Mouse (Mus musculus): ENCODE data around the gene Dgkb. TPM values are rescaled to one million over a fixed set of nuclear protein-coding genes. Genes with fewer than 3 reads are reported as not detected.

Dgkb gene
- polyA plus RNA-seq, 1 experiment from 2014 or later, result 0.12 TPM

- Histone ChIP-seq H3K27me3 (ENCODE audit: control insufficient read depth, insufficient read depth, low read length) (no peaks in the 10 kb centered on the region), H3K36me3 (ENCODE audit: control insufficient read depth, insufficient read depth, low read length) (no peaks in the 10 kb centered on the region), H3K9ac (ENCODE audit: low read length) (no peak overlapping the region), H3K4me2 (ENCODE audit: low read depth, severe bottlenecking) (no peak overlapping the region), H3K4me3 (ENCODE audit: low read depth, low read length) (no peak overlapping the region), H3K27ac (replicated peaks; ENCODE audit: low read depth, low read length) (no peak overlapping the region), H3K9me3 (ENCODE audit: control insufficient read depth, low read length) (no peaks in the 10 kb centered on the region), H3K4me1 (ENCODE audit: control insufficient read depth, insufficient read depth, low read length) (no peaks in the 10 kb centered on the region)
- no peak for DNase-seq (ENCODE audit: low spot score)
- WGBS, result 27% methylated on average over 2 of the region's 2 CpGs
- ATAC-seq (ENCODE audit: insufficient number of reproducible peaks, low FRiP score, low TSS enrichment, low read depth), result no peak
Observed at GRCm38 (mm10) chr12:37978498-37979187, 161.1 kb downstream of the Dgkb start.

- H3K4me1 ChIP-seq (ENCODE audit: control insufficient read depth, insufficient read depth, low read length), result no peaks in the 10 kb centered on the region
- H3K9ac ChIP-seq (ENCODE audit: low read length), result no peak overlapping the region
- 71% methylated on average over 1 of the region's 1 CpGs for WGBS
- H3K27ac ChIP-seq (replicated peaks; ENCODE audit: low read depth, low read length), result no peak overlapping the region
- H3K4me3 ChIP-seq (ENCODE audit: low read depth, low read length), result no peak overlapping the region
- no peak overlapping the region for H3K4me2 ChIP-seq (ENCODE audit: low read depth, severe bottlenecking)
- no peaks in the 10 kb centered on the region for H3K9me3 ChIP-seq (ENCODE audit: control insufficient read depth, low read length)
- ATAC-seq (ENCODE audit: insufficient number of reproducible peaks, low FRiP score, low TSS enrichment, low read depth), result no peak
- H3K36me3 ChIP-seq (ENCODE audit: control insufficient read depth, insufficient read depth, low read length), result no peaks in the 10 kb centered on the region
- H3K27me3 ChIP-seq (ENCODE audit: control insufficient read depth, insufficient read depth, low read length), result no peaks in the 10 kb centered on the region
- DNase-seq (ENCODE audit: low spot score), result no peak
Observed at GRCm38 (mm10) chr12:37985352-37985751, 167.8 kb downstream of the Dgkb start.

- ATAC-seq (ENCODE audit: insufficient number of reproducible peaks, low FRiP score, low TSS enrichment, low read depth), result no peak
- WGBS, result 82% methylated on average over 1 of the region's 1 CpGs
- Histone ChIP-seq H3K4me3 (ENCODE audit: low read depth, low read length) (no peak overlapping the region), H3K27me3 (ENCODE audit: control insufficient read depth, insufficient read depth, low read length) (no peaks in the 10 kb centered on the region), H3K4me2 (ENCODE audit: low read depth, severe bottlenecking) (no peak overlapping the region), H3K36me3 (ENCODE audit: control insufficient read depth, insufficient read depth, low read length) (no peaks in the 10 kb centered on the region), H3K9ac (ENCODE audit: low read length) (no peak overlapping the region), H3K9me3 (ENCODE audit: control insufficient read depth, low read length) (no peaks in the 10 kb centered on the region), H3K4me1 (ENCODE audit: control insufficient read depth, insufficient read depth, low read length) (no peaks in the 10 kb centered on the region), H3K27ac (replicated peaks; ENCODE audit: low read depth, low read length) (no peak overlapping the region)
- no peak for DNase-seq (ENCODE audit: low spot score)
Observed at GRCm38 (mm10) chr12:37988066-37988591, 170.6 kb downstream of the Dgkb start.

- ATAC-seq (ENCODE audit: insufficient number of reproducible peaks, low FRiP score, low TSS enrichment, low read depth) (no peak), DNase-seq (ENCODE audit: low spot score) (no peak)
- WGBS, result 91% methylated on average over 1 of the region's 1 CpGs
- Histone ChIP-seq H3K9me3 (ENCODE audit: control insufficient read depth, low read length) (no peaks in the 10 kb centered on the region), H3K4me2 (ENCODE audit: low read depth, severe bottlenecking) (no peak overlapping the region), H3K4me1 (ENCODE audit: control insufficient read depth, insufficient read depth, low read length) (no peaks in the 10 kb centered on the region), H3K4me3 (ENCODE audit: low read depth, low read length) (no peak overlapping the region), H3K27ac (replicated peaks; ENCODE audit: low read depth, low read length) (no peak overlapping the region), H3K9ac (ENCODE audit: low read length) (no peak overlapping the region), H3K36me3 (ENCODE audit: control insufficient read depth, insufficient read depth, low read length) (no peaks in the 10 kb centered on the region), H3K27me3 (ENCODE audit: control insufficient read depth, insufficient read depth, low read length) (no peaks in the 10 kb centered on the region)
Observed at GRCm38 (mm10) chr12:37993221-37993620, 175.7 kb downstream of the Dgkb start.

- Histone ChIP-seq H3K9ac (ENCODE audit: low read length) (no peak overlapping the region), H3K27ac (replicated peaks; ENCODE audit: low read depth, low read length) (no peak overlapping the region), H3K4me3 (ENCODE audit: low read depth, low read length) (no peak overlapping the region), H3K27me3 (ENCODE audit: control insufficient read depth, insufficient read depth, low read length) (no peaks in the 10 kb centered on the region), H3K9me3 (ENCODE audit: control insufficient read depth, low read length) (no peaks in the 10 kb centered on the region), H3K4me1 (ENCODE audit: control insufficient read depth, insufficient read depth, low read length) (no peaks in the 10 kb centered on the region), H3K36me3 (ENCODE audit: control insufficient read depth, insufficient read depth, low read length) (no peaks in the 10 kb centered on the region), H3K4me2 (ENCODE audit: low read depth, severe bottlenecking) (no peak overlapping the region)
- no peak for DNase-seq (ENCODE audit: low spot score)
- 92% methylated on average over 6 of the region's 6 CpGs for WGBS
- ATAC-seq (ENCODE audit: insufficient number of reproducible peaks, low FRiP score, low TSS enrichment, low read depth), result no peak
Observed at GRCm38 (mm10) chr12:37996417-37996946, 179.0 kb downstream of the Dgkb start.

- ATAC-seq (ENCODE audit: insufficient number of reproducible peaks, low FRiP score, low TSS enrichment, low read depth) (no peak), DNase-seq (ENCODE audit: low spot score) (no peak)
- H3K27me3 ChIP-seq (ENCODE audit: control insufficient read depth, insufficient read depth, low read length), result no peaks in the 10 kb centered on the region
Observed at GRCm38 (mm10) chr12:38017674-38018073, 200.1 kb downstream of the Dgkb start.

GRCm38 (mm10) chr12:38047256-38047655 lies 229.7 kb downstream of the Dgkb start:
- Histone ChIP-seq H3K9me3 (ENCODE audit: control insufficient read depth, low read length) (no peaks in the 10 kb centered on the region), H3K27ac (replicated peaks; ENCODE audit: low read depth, low read length) (no peak overlapping the region), H3K4me3 (ENCODE audit: low read depth, low read length) (no peak overlapping the region), H3K27me3 (ENCODE audit: control insufficient read depth, insufficient read depth, low read length) (no peaks in the 10 kb centered on the region), H3K9ac (ENCODE audit: low read length) (no peak overlapping the region), H3K4me1 (ENCODE audit: control insufficient read depth, insufficient read depth, low read length) (no peaks in the 10 kb centered on the region), H3K36me3 (ENCODE audit: control insufficient read depth, insufficient read depth, low read length) (no peaks in the 10 kb centered on the region), H3K4me2 (ENCODE audit: low read depth, severe bottlenecking) (no peak overlapping the region)
- ATAC-seq (ENCODE audit: insufficient number of reproducible peaks, low FRiP score, low TSS enrichment, low read depth) (no peak), DNase-seq (ENCODE audit: low spot score) (no peak)
- WGBS, result 91% methylated on average over 5 of the region's 5 CpGs

More at GRCm38 (mm10) chr12:38017674-38018073, 200.1 kb downstream of the Dgkb start:
- no peak overlapping the region for H3K27ac ChIP-seq (replicated peaks; ENCODE audit: low read depth, low read length)
- H3K4me1 ChIP-seq (ENCODE audit: control insufficient read depth, insufficient read depth, low read length), result no peaks in the 10 kb centered on the region
- no peak overlapping the region for H3K9ac ChIP-seq (ENCODE audit: low read length)
- no peak overlapping the region for H3K4me2 ChIP-seq (ENCODE audit: low read depth, severe bottlenecking)
- H3K9me3 ChIP-seq (ENCODE audit: control insufficient read depth, low read length), result no peaks in the 10 kb centered on the region
- 91% methylated on average over 4 of the region's 4 CpGs for WGBS
- no peak overlapping the region for H3K4me3 ChIP-seq (ENCODE audit: low read depth, low read length)
- no peaks in the 10 kb centered on the region for H3K36me3 ChIP-seq (ENCODE audit: control insufficient read depth, insufficient read depth, low read length)

- no peak overlapping the region for H3K27ac ChIP-seq (replicated peaks; ENCODE audit: low read depth, low read length)
- 87% methylated on average over 3 of the region's 3 CpGs for WGBS
- no peaks in the 10 kb centered on the region for H3K4me1 ChIP-seq (ENCODE audit: control insufficient read depth, insufficient read depth, low read length)
- no peaks in the 10 kb centered on the region for H3K9me3 ChIP-seq (ENCODE audit: control insufficient read depth, low read length)
- no peak for ATAC-seq (ENCODE audit: insufficient number of reproducible peaks, low FRiP score, low TSS enrichment, low read depth)
- no peaks in the 10 kb centered on the region for H3K27me3 ChIP-seq (ENCODE audit: control insufficient read depth, insufficient read depth, low read length)
- H3K4me3 ChIP-seq (ENCODE audit: low read depth, low read length), result no peak overlapping the region
- H3K36me3 ChIP-seq (ENCODE audit: control insufficient read depth, insufficient read depth, low read length), result no peaks in the 10 kb centered on the region
- DNase-seq (ENCODE audit: low spot score), result no peak
- H3K4me2 ChIP-seq (ENCODE audit: low read depth, severe bottlenecking), result no peak overlapping the region
- H3K9ac ChIP-seq (ENCODE audit: low read length), result no peak overlapping the region
Observed at GRCm38 (mm10) chr12:38088224-38088623, 270.7 kb downstream of the Dgkb start.

All from limb, embryonic 11.5 days (tissue).